Mouse (Mus musculus) forebrain, embryonic 12.5 days (tissue): ENCODE measurements around the gene Tdrd5. TPM values are rescaled to one million over a fixed set of nuclear protein-coding genes. Genes with fewer than 3 reads are reported as not detected.
"Not testable (repeated sequence)": the region's sequence is repeated elsewhere in the genome, so short reads cannot be mapped to it uniquely, and the experiment has no call there.

ENCODE experiments used
- ATAC-seq: fragments of 200-750 bp; cut with Nextera tagmentation; 2 replicates; pipeline ENCODE4 v1.8.0; 2017; ENCODE audit warnings: moderate TSS enrichment; ENCODE audit not compliant: low FRiP score
- H3K27ac ChIP-seq: fragments of 300-500 bp; sonication (generic); 2 replicates; pipeline ENCODE4 v1.5.1; 2016; ENCODE audit warnings: mild to moderate bottlenecking
- H3K27me3 ChIP-seq: fragments of 300-500 bp; sonication (generic); 2 replicates; pipeline ENCODE4 v1.6.1; 2016; ENCODE audit warnings: mild to moderate bottlenecking
- H3K36me3 ChIP-seq: fragments of 300-500 bp; sonication (generic); replicated peaks from 2 replicates; pipeline ENCODE4 v1.6.1; 2016; ENCODE audit warnings: mild to moderate bottlenecking
- H3K4me1 ChIP-seq: fragments of 300-500 bp; sonication (generic); 2 replicates; pipeline ENCODE4 v1.6.1; 2016
- H3K4me2 ChIP-seq: fragments of 300-500 bp; sonication (generic); 2 replicates; pipeline ENCODE4 v1.6.1; 2016; ENCODE audit warnings: mild to moderate bottlenecking, moderate library complexity
- H3K4me3 ChIP-seq: fragments of 300-500 bp; sonication (generic); replicated peaks from 2 replicates; pipeline ENCODE4 v1.5.1; 2016; ENCODE audit warnings: mild to moderate bottlenecking
- H3K9ac ChIP-seq: fragments of 300-500 bp; sonication (generic); 2 replicates; pipeline ENCODE4 v1.6.1; 2016; ENCODE audit warnings: mild to moderate bottlenecking
- H3K9me3 ChIP-seq: fragments of 300-500 bp; sonication (generic); 2 replicates; pipeline ENCODE4 v1.6.1; 2016
- WGBS: fragments of 180-500 bp; shearing (Covaris S2); methylation state at CpG from one replicate; pipeline ENCODE4 v1.1.7; 2016; 5-methylcytosine and 5-hydroxymethylcytosine counted together
- polyA plus RNA-seq: library from polyadenylated mRNA; unstranded; fragments of >200 nt; fragmentation: Nextera tagmentation; extraction: Ambion mirVana; gene quantifications from 2 replicates; pipeline ENCODE4 v1.2.1, GENCODE M21; 2016

The Tdrd5 gene
- 0.14 and 1.0 TPM in 2 replicates for polyA plus RNA-seq

GRCm38 (mm10) chr1:156302911-156303749, at the start of gene Tdrd5:
TSS of gene Tdrd5 (minus strand) at chr1:156303664.
- H3K27me3 ChIP-seq, result peaks cover 55% of the 10 kb centered on the region
- peak within 1 kb of the TSS; percentile 63 for H3K4me3 ChIP-seq
- peaks cover 7% of the 10 kb centered on the region for H3K4me1 ChIP-seq
- WGBS, result under 1% methylated on average over 67 of the region's 85 CpGs
- no peaks in the 10 kb centered on the region for H3K36me3 ChIP-seq
- H3K27ac ChIP-seq, result no peak within 1 kb of the TSS
- H3K4me2 ChIP-seq, result peak within 1 kb of the TSS; percentile 94
- H3K9ac ChIP-seq, result peak within 1 kb of the TSS; percentile 59
- H3K9me3 ChIP-seq, result no peaks in the 10 kb centered on the region
- ATAC-seq, result peak; percentile 80

- H3K9ac ChIP-seq, result no peak overlapping the region
- H3K4me1 ChIP-seq, result no peaks in the 10 kb centered on the region
- no peak overlapping the region for H3K4me3 ChIP-seq
- no peak overlapping the region for H3K27ac ChIP-seq
- 92% methylated on average over 2 of the region's 2 CpGs for WGBS
- ATAC-seq, result no peak
- no peaks in the 10 kb centered on the region for H3K36me3 ChIP-seq
- no peak overlapping the region for H3K4me2 ChIP-seq
- no peaks in the 10 kb centered on the region for H3K9me3 ChIP-seq
- no peaks in the 10 kb centered on the region for H3K27me3 ChIP-seq
These were observed 49.0 kb upstream of the Tdrd5 start for GRCm38 (mm10) chr1:156352466-156352865.

GRCm38 (mm10) chr1:156350441-156350840, 47.0 kb upstream of the Tdrd5 start:
- ATAC-seq, result no peak
- no peaks in the 10 kb centered on the region for H3K9me3 ChIP-seq
- no peaks in the 10 kb centered on the region for H3K36me3 ChIP-seq
- no peak overlapping the region for H3K4me2 ChIP-seq
- WGBS, result 86% methylated on average over 4 of the region's 4 CpGs
- H3K9ac ChIP-seq, result no peak overlapping the region
- H3K27ac ChIP-seq, result no peak overlapping the region
- no peaks in the 10 kb centered on the region for H3K27me3 ChIP-seq
- no peak overlapping the region for H3K4me3 ChIP-seq
- H3K4me1 ChIP-seq, result no peaks in the 10 kb centered on the region

GRCm38 (mm10) chr1:156349031-156349430, 45.6 kb upstream of the Tdrd5 start:
- Histone ChIP-seq H3K36me3 (no peaks in the 10 kb centered on the region), H3K9ac (no peak overlapping the region), H3K4me3 (no peak overlapping the region), H3K4me2 (no peak overlapping the region), H3K27ac (no peak overlapping the region), H3K4me1 (no peaks in the 10 kb centered on the region), H3K27me3 (no peaks in the 10 kb centered on the region), H3K9me3 (no peaks in the 10 kb centered on the region)
- 79% methylated on average over 4 of the region's 4 CpGs for WGBS
- no peak for ATAC-seq

GRCm38 (mm10) chr1:156345633-156346032, 42.2 kb upstream of the Tdrd5 start:
- no peaks in the 10 kb centered on the region for H3K9me3 ChIP-seq
- WGBS, result 97% methylated on average over 4 of the region's 4 CpGs
- H3K4me2 ChIP-seq, result no peak overlapping the region
- no peaks in the 10 kb centered on the region for H3K36me3 ChIP-seq
- no peak overlapping the region for H3K4me3 ChIP-seq
- no peaks in the 10 kb centered on the region for H3K27me3 ChIP-seq
- no peak overlapping the region for H3K9ac ChIP-seq
- H3K4me1 ChIP-seq, result no peaks in the 10 kb centered on the region
- no peak for ATAC-seq
- H3K27ac ChIP-seq, result no peak overlapping the region

GRCm38 (mm10) chr1:156344433-156344832, 41.0 kb upstream of the Tdrd5 start:
- no peak overlapping the region for H3K9ac ChIP-seq
- no peak overlapping the region for H3K4me2 ChIP-seq
- no peaks in the 10 kb centered on the region for H3K9me3 ChIP-seq
- no peaks in the 10 kb centered on the region for H3K4me1 ChIP-seq
- H3K36me3 ChIP-seq, result no peaks in the 10 kb centered on the region
- H3K27me3 ChIP-seq, result no peaks in the 10 kb centered on the region
- H3K27ac ChIP-seq, result no peak overlapping the region
- 70% methylated on average over 4 of the region's 4 CpGs for WGBS
- no peak for ATAC-seq
- H3K4me3 ChIP-seq, result no peak overlapping the region

- 86% methylated on average over 4 of the region's 4 CpGs for WGBS
- no peaks in the 10 kb centered on the region for H3K4me1 ChIP-seq
- H3K4me2 ChIP-seq, result no peak overlapping the region
- H3K9ac ChIP-seq, result no peak overlapping the region
- no peaks in the 10 kb centered on the region for H3K27me3 ChIP-seq
- H3K27ac ChIP-seq, result no peak overlapping the region
- H3K9me3 ChIP-seq, result no peaks in the 10 kb centered on the region
- no peaks in the 10 kb centered on the region for H3K36me3 ChIP-seq
- no peak overlapping the region for H3K4me3 ChIP-seq
- ATAC-seq, result no peak
These were observed 37.4 kb upstream of the Tdrd5 start for GRCm38 (mm10) chr1:156340847-156341246.

- Histone ChIP-seq H3K9me3 (no peaks in the 10 kb centered on the region), H3K36me3 (no peaks in the 10 kb centered on the region), H3K4me1 (no peaks in the 10 kb centered on the region), H3K4me3 (no peak overlapping the region), H3K27me3 (no peaks in the 10 kb centered on the region), H3K9ac (no peak overlapping the region), H3K27ac (no peak overlapping the region), H3K4me2 (no peak overlapping the region)
- 86% methylated on average over 9 of the region's 9 CpGs for WGBS
- ATAC-seq, result no peak
These were observed 19.7 kb upstream of the Tdrd5 start for GRCm38 (mm10) chr1:156323126-156323525.

GRCm38 (mm10) chr1:156310630-156311029, 7.2 kb upstream of the Tdrd5 start, which contains the start of gene Nphs2:
TSS of gene Nphs2 (plus strand) at chr1:156310727.
- Histone ChIP-seq H3K36me3 (no peaks in the 10 kb centered on the region), H3K4me2 (peak within 1 kb of the TSS; percentile 50), H3K9ac (peak within 1 kb of the TSS; percentile 40), H3K9me3 (no peaks in the 10 kb centered on the region), H3K4me1 (peaks cover 6% of the 10 kb centered on the region), H3K27ac (no peak within 1 kb of the TSS), H3K4me3 (peak within 1 kb of the TSS; percentile 28), H3K27me3 (peaks cover 50% of the 10 kb centered on the region)
- no peak for ATAC-seq
- 3% methylated on average over 29 of the region's 29 CpGs for WGBS

GRCm38 (mm10) chr1:156308595-156308994, 5.1 kb upstream of the Tdrd5 start:
- Histone ChIP-seq H3K27ac (no peak overlapping the region), H3K4me2 (no peak overlapping the region), H3K27me3 (peaks cover 68% of the 10 kb centered on the region), H3K4me3 (no peak overlapping the region), H3K36me3 (no peaks in the 10 kb centered on the region), H3K4me1 (peaks cover 9% of the 10 kb centered on the region), H3K9me3 (no peaks in the 10 kb centered on the region), H3K9ac (no peak overlapping the region)
- no peak for ATAC-seq
- 88% methylated on average over 1 of the region's 1 CpGs for WGBS

- no peak overlapping the region for H3K27ac ChIP-seq
- H3K4me2 ChIP-seq, result no peak overlapping the region
- no peaks in the 10 kb centered on the region for H3K9me3 ChIP-seq
- ATAC-seq, result no peak
- no peaks in the 10 kb centered on the region for H3K36me3 ChIP-seq
- no peak overlapping the region for H3K9ac ChIP-seq
- H3K4me1 ChIP-seq, result no peaks in the 10 kb centered on the region
- 98% methylated on average over 6 of the region's 6 CpGs for WGBS
- H3K27me3 ChIP-seq, result no peaks in the 10 kb centered on the region
- H3K4me3 ChIP-seq, result no peak overlapping the region
These were observed 13.4 kb downstream of the Tdrd5 start for GRCm38 (mm10) chr1:156290016-156290415.

GRCm38 (mm10) chr1:156289222-156289587, 14.3 kb downstream of the Tdrd5 start:
- not testable (repeated sequence) for H3K27me3 ChIP-seq, H3K4me1 ChIP-seq, ATAC-seq, H3K27ac ChIP-seq, H3K4me3 ChIP-seq, H3K36me3 ChIP-seq, H3K9me3 ChIP-seq, H3K4me2 ChIP-seq, H3K9ac ChIP-seq
- 71% methylated on average over 10 of the region's 10 CpGs for WGBS
